Mouse (Mus musculus): ENCODE results near the gene Atp6v1e2. TPM values are rescaled to one million over a fixed set of nuclear protein-coding genes. Genes with fewer than 3 reads are reported as not detected.

The Atp6v1e2 gene
- total RNA-seq, 2 experiments from 2014 or later = not detected

Other genes starting within 250 kb of the Atp6v1e2 start
- 100 to 1,000 TPM in 1 of 2 experiments, 10 to 100 TPM in 1; 97.7 to 101 TPM for gene Epas1, start 194.2 kb downstream of the Atp6v1e2 start, total RNA-seq (2021)
- gene Tmem247, start 30.5 kb downstream of the Atp6v1e2 start, total RNA-seq (2021) = not detected
- gene Rhoq, start 15.2 kb upstream of the Atp6v1e2 start, total RNA-seq (2021) = 100 to 1,000 TPM; 163 to 166 TPM
- gene Pigf, start 77.5 kb upstream of the Atp6v1e2 start, total RNA-seq (2021) = 1 to 10 TPM; 1.6 to 2.7 TPM
- gene Cript, start 77.7 kb upstream of the Atp6v1e2 start, total RNA-seq (2021) = 10 to 100 TPM; 46.6 to 47.1 TPM
- gene Socs5, start 159.8 kb upstream of the Atp6v1e2 start, total RNA-seq (2021) = 10 to 100 TPM; 12.6 to 16.5 TPM